Mouse (Mus musculus) ES-E14 (cell line): Measurements from ENCODE around the gene Rab9. TPM values are rescaled to one million over a fixed set of nuclear protein-coding genes. Genes with fewer than 3 reads are reported as not detected.
"Not testable (repeated sequence)": the region's sequence is repeated elsewhere in the genome, so short reads cannot be mapped to it uniquely, and the experiment has no call there.

Source experiments
- DNase-seq: peaks from one replicate; pipeline ENCODE4 v3.0.0-alpha.2; 2013; ENCODE audit warnings: low read depth, low spot score
- H3K27ac ChIP-seq: 2 replicates; pipeline ENCODE4 v1.5.1; 2012; ENCODE audit warnings: low read depth, mild to moderate bottlenecking, low read length, moderate library complexity, mixed read lengths; ENCODE audit not compliant: poor library complexity, insufficient read depth, severe bottlenecking
- H3K36me3 ChIP-seq: 2 replicates; pipeline ENCODE4 v1.6.1; 2012; ENCODE audit warnings: mild to moderate bottlenecking, low read length, moderate library complexity, mixed read lengths; ENCODE audit not compliant: control insufficient read depth, poor library complexity, insufficient read depth, severe bottlenecking
- H3K4me1 ChIP-seq, 2 experiments: fragments of 150-350 bp in 1 of 2; sonication (generic) in 1 of 2; 2 replicates each; pipeline ENCODE4 v1.6.1; 2012; ENCODE audit warnings: low read length in 2 of 2, mild to moderate bottlenecking in 1 of 2, mixed read lengths in 1 of 2; ENCODE audit not compliant: control insufficient read depth in 2 of 2, insufficient read depth in 2 of 2, poor library complexity in 1 of 2
- H3K4me3 ChIP-seq, 2 experiments: fragments of 150-350 bp in 1 of 2; sonication (generic) in 1 of 2; 2 replicates each; pipeline ENCODE4 v1.5.1; 2012; ENCODE audit warnings: low read length in 2 of 2, low read depth in 1 of 2, mild to moderate bottlenecking in 1 of 2, mixed read lengths in 1 of 2; ENCODE audit not compliant: insufficient read depth in 1 of 2, poor library complexity in 1 of 2, severe bottlenecking in 1 of 2
- H3K9ac ChIP-seq: 2 replicates; pipeline ENCODE4 v1.6.1; 2012; ENCODE audit warnings: low read depth, mild to moderate bottlenecking, low read length, mixed read lengths; ENCODE audit not compliant: poor library complexity, insufficient read depth, severe bottlenecking
- H3K9me3 ChIP-seq: fragments of 150-350 bp; sonication (generic); 2 replicates; pipeline ENCODE4 v1.6.1; 2012; ENCODE audit warnings: low read depth, mild to moderate bottlenecking, low read length; ENCODE audit not compliant: control insufficient read depth, insufficient read depth
- CHD2 ChIP-seq: IDR thresholded peaks from 2 replicates; pipeline ENCODE4 v1.6.1; 2014; ENCODE audit warnings: mild to moderate bottlenecking, low read depth, low read length, inconsistent platforms
- HCFC1 ChIP-seq: IDR thresholded peaks from 2 replicates; pipeline ENCODE4 v1.6.1; 2012; ENCODE audit warnings: low read length, inconsistent platforms, borderline replicate concordance; ENCODE audit not compliant: insufficient read depth
- MAFK ChIP-seq: IDR thresholded peaks from 2 replicates; pipeline ENCODE4 v1.6.1; 2014; ENCODE audit warnings: mild to moderate bottlenecking, low read depth, low read length, inconsistent platforms; ENCODE audit not compliant: insufficient read depth
- ZC3H11A ChIP-seq: IDR thresholded peaks from 2 replicates; pipeline ENCODE4 v1.6.1; 2012; ENCODE audit warnings: low read depth, mild to moderate bottlenecking, inconsistent platforms, low read length, borderline replicate concordance
- ZNF384 ChIP-seq: IDR thresholded peaks from 2 replicates; pipeline ENCODE4 v1.6.1; 2012; ENCODE audit warnings: low read depth, low read length, inconsistent platforms
- in situ Hi-C, 2 experiments: fragments of 600-800 bp; cut with MboI; formaldehyde crosslinking; loops; one replicate each; pipeline ENCODE4 v1.15.1; 2025; ENCODE audit warnings: low sequenced_read_pairs in 2 of 2, inconsistent platforms in 1 of 2; ENCODE audit not compliant: unreplicated experiment in 2 of 2
- total RNA-seq: library from RNA; depleted of rRNA; stranded (reverse); fragments of 300-350 nt; gene quantifications from 2 replicates; pipeline ENCODE4 v1.2.3, GENCODE M21; 2012

Gene Rab9
- total RNA-seq, 1 experiment: 30.0 TPM

DNA sequence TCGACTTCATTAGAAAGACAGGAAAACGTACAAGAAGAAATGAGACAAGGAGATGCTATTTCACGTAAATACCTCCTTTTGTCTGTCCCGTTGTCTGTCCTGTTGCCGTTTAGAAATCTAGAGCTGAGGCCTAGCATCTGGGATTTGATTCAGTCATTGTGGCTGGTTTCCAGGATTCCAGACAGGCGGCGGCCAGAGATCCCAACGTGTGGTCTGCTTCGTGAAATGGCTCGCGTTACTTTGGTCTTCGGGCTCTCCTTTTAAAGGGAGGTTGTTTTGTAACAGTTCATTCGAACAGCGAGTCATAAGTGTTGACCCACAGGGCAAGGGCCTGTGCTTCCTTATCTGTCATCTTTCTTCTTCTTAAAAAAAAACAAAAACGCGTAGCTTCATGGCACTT lies 38.7 kb upstream of the Rab9 start, which contains the start of gene Tceanc:
Tceanc (minus strand) TSS at position 223 of the 400 bp plus-strand sequence.
- no peak for DNase-seq
- H3K4me3 ChIP-seq: no peak within 1 kb of the TSS
- in situ Hi-C loops: no loop called here
- no peak within 1 kb of the TSS for H3K27ac ChIP-seq
- no peak within 1 kb of the TSS for H3K9ac ChIP-seq
- H3K36me3 ChIP-seq: no peaks in the 10 kb centered on the region
- H3K4me1 ChIP-seq: peaks cover 0 to 2% of the 10 kb centered on the region in 2 experiments; a peak in 1 of 4 replicates
- TF ChIP-seq MAFK: no peak
- H3K9me3 ChIP-seq: no peaks in the 10 kb centered on the region

DNA sequence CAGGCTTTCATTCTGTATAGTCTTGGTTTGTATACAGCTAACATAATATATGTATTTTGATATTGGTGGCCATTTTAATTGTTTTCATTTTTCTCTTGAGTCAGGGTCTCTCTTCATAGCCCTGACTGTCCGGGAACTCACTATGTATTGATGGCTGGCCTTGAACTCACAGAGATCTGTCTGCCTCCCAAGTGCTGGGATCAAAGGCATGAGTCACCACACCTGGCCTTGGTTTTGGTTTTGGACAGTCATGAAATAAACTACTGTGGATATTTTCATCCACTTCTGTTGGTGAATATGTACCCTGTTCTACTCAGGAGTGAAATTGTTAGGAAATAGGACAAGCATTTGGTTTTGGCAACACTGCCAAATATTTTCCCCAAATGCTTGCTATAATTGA lies 37.0 kb upstream of the Rab9 start:
- no peaks in the 10 kb centered on the region for H3K9me3 ChIP-seq
- no peak for DNase-seq
- no peak overlapping the region for H3K4me3 ChIP-seq
- in situ Hi-C loops: no loop called here
- peaks cover 0 to 2% of the 10 kb centered on the region in 2 experiments; a peak in 1 of 4 replicates for H3K4me1 ChIP-seq
- H3K9ac ChIP-seq: no peak overlapping the region
- H3K27ac ChIP-seq: no peak overlapping the region
- no peaks in the 10 kb centered on the region for H3K36me3 ChIP-seq
- no peak for TF ChIP-seq ZNF384
- no peak for TF ChIP-seq HCFC1
- TF ChIP-seq CHD2: no peak
- no peak for TF ChIP-seq MAFK
- no peak for TF ChIP-seq ZC3H11A

DNA sequence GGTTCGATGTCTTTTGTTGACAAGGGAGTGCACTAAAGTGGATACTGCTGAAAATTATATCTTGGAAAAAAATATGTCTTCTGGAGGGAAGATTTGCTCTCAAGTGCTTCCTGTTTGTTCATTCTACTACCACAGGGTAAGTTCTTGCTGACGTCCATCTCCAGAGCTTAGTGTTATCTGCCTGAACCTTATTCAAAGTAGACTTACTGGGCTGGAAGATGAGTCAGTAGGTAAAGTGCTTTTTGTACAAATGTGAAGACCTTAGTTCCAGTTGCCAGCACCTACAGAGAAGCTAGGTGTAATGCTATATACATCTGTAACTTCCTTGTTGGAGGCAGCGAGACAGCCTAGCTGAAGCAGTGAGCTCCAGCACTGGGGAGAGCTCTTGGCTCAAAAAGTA lies 36.3 kb upstream of the Rab9 start:
- Histone ChIP-seq H3K9me3 (no peaks in the 10 kb centered on the region), H3K4me1 (peaks cover 0 to 2% of the 10 kb centered on the region in 2 experiments; a peak in 1 of 4 replicates), H3K4me3 (no peak overlapping the region), H3K27ac (no peak overlapping the region), H3K36me3 (no peaks in the 10 kb centered on the region), H3K9ac (no peak overlapping the region)
- in situ Hi-C loops: no loop called here
- DNase-seq: no peak
- TF ChIP-seq ZNF384: no peak
- TF ChIP-seq HCFC1: no peak
- TF ChIP-seq CHD2: no peak

DNA sequence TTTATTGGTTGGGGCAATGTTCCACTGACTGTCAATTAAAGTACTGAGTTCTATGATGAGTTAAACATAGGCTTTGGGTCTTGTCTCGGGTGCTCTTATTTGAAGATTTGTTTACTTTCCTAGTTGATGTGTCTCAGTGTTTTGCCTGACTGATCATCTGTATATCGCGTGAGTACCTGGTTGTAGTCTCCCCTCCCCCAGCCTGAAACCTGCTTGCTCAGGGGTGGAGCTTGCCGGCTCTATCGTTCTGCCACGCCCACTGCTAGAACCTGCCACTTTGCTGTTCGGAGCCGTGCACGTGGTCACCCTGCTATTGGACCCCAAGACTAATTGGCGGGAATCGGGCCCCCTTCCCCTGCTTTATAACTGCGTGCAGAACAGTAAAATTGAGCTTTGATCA lies 34.4 kb upstream of the Rab9 start:
- H3K4me1 ChIP-seq, in situ Hi-C loops, H3K36me3 ChIP-seq, DNase-seq, H3K4me3 ChIP-seq, H3K9ac ChIP-seq, H3K27ac ChIP-seq, H3K9me3 ChIP-seq: not testable (repeated sequence)
- TF ChIP-seq CHD2: peak; percentile 56; the same call in 1 of the 2 replicates

DNA sequence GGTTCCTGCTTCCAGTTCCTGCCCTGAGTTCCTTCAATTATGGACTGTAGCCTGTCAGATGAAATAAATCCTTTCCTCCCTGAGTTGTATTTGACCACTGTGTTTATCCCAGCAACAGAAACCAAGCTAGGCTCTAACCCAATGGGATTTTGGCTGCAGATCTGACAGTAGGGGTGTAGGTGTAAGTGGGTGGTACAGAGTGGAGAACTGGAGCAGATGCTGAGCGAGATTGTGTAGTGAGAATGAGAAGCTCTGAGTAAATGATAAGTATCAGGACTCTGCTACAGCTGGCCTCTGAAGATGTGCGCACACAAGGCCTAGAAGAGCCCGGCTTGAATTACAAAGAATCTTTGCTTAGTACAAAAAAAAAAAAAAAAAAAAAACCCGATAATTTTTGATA lies 32.4 kb upstream of the Rab9 start:
- H3K27ac ChIP-seq: no peak overlapping the region
- DNase-seq: no peak
- H3K9ac ChIP-seq: peak overlapping the region; percentile 37; the same call in 1 of the 2 replicates
- no peaks in the 10 kb centered on the region for H3K36me3 ChIP-seq
- peaks cover 0 to 3% of the 10 kb centered on the region in 2 experiments; a peak in 1 of 4 replicates for H3K4me1 ChIP-seq
- H3K9me3 ChIP-seq: no peaks in the 10 kb centered on the region
- in situ Hi-C loops: no loop called here
- no peak overlapping the region for H3K4me3 ChIP-seq
- TF ChIP-seq CHD2: no peak
- no peak for TF ChIP-seq ZC3H11A
- TF ChIP-seq ZNF384: no peak
- no peak for TF ChIP-seq HCFC1
- no peak for TF ChIP-seq MAFK
